Mouse (Mus musculus) T-helper 17 cell (primary cell): Measurements from ENCODE around the gene Padi2.

Experiments
- in situ Hi-C, 2 experiments: fragments of 300-600 bp; cut with MboI, MseI; formaldehyde crosslinking; loops; 1 replicate in 1 of 2; 2 replicates in 1 of 2; pipeline ENCODE4 v1.15.1; 2025; ENCODE audit warnings: high pct_unique_total_duplicates in 2 of 2

Padi2 gene

GRCm38 (mm10) chr4:140881026-140881670 is 25.0 kb upstream of the Padi2 start:
- in situ Hi-C loops: no loop called here

DNA sequence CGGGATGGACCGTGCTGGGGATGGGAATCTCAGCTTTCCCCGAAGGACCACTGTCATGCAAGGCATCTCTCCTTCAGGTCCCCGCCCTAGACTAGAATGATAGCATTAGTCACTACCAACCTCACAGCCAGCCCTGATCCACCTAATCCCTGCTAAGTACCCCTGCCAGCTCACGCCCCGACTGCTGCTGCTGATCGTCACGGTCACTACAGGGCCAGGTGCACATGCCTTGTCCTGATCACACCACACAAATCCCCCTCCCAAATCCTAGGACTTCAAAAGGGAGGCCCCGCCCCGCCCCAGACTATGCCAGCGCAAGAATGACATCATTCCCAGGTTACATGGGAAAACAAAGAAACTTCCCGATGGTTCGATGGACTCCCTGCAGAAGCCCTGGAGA is 24.4 kb upstream of the Padi2 start:
- in situ Hi-C loops: no loop called here

DNA sequence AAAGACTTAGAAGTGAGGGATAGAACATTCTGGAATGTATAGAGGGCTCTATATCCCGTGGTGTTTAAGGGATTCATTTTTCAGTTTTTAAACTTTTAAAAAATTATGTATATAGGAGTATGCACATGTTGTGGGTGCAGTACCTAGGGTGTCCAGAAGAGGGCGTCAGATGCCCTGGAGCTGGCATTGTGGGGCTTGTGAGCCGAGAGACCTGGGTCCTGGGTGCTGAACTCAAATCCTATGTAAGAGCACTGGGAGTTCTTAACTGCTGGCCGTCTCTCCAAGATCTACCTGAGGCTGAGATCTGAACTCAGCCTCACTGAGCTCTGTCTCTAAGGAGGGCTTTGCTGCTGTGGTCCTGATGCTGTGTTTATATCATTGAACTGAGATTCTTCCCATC is 23.8 kb upstream of the Padi2 start:
- in situ Hi-C loops: no loop called here

DNA sequence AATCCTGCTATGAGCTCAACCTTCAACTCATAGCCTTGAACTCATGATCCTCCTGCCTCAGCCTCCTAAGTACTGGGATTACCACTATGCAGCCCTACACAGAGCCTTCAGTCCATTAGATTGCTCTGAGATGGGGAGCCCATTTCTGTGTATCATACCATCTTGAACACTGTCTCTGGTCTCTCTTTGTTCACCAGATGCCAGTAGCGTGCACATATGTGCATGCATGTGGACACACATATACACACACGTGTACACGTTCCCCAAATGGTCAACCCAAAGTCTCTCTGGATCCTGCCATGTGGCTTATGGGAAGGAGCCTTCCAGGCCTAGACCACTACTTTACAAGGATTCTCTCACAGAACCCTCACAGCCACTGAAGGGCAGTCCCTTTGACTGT is 23.2 kb upstream of the Padi2 start:
- in situ Hi-C loops: no loop called here

- in situ Hi-C loops: no loop called here
These were observed 22.3 kb upstream of the Padi2 start for GRCm38 (mm10) chr4:140883852-140884251.

DNA sequence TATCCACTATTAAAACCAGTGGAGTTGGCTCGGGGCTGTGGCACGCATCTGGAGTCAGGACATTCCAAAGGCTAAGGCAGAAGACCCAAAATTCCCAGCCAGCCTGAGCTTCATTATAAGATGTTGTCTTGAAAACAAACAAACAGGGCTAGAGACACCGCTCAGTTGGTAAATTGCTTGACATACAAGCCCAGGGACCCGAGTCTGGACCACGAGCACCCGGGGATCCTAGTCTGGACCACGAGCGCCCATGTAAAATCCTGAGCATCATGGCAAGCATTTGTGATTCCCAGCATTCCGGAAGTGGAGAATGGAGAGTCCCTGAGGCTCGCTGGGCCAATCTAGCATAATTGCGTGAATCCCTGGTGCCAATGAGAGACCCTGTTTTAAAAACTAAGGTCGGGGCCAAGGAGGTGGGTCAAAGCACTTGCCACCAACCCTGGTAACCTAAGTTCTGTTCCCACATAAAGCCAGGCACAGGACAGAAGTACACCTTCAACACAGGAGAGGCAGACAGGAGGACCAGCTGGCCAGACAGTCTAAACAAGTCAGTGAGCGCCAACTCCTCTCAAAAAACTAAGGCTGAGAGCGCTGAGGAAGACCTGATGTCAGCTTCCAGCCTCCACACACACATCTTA is 14.5 kb upstream of the Padi2 start:
- in situ Hi-C loops: no loop called here

- in situ Hi-C loops: no loop called here
These were observed 14.0 kb upstream of the Padi2 start for GRCm38 (mm10) chr4:140892163-140892530.

GRCm38 (mm10) chr4:140904776-140905425 is 1.2 kb upstream of the Padi2 start:
- in situ Hi-C loops: loop anchor here (5.0 to 10.0 kb wide), 2 partner anchors 50 to 113 kb away; no protein-coding TSS in a partner anchor

DNA sequence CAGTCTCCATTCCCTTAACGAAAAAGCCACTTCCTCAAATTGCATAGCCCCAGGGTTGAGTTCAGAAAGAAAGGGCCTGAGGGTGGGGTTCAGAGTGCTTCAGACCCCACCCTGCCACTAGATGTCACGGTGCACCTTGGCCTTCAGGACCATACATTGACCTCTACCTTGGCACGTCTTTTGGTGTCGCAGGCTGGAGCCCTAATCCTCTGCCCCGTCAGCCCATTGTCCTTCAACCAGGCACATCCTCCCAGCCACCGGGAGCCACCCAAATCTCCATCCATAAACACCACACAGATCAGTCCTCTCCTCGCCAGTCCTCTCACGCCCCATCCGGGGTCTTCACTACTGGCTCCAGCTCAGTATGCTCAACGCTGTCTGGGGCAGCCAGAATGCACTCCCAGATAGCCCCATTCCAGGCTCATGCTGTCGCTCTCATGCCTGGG is 695 bp upstream of the Padi2 start:
- in situ Hi-C loops: loop anchor here (5.0 to 10.0 kb wide), 2 partner anchors 49 to 113 kb away; no protein-coding TSS in a partner anchor

DNA sequence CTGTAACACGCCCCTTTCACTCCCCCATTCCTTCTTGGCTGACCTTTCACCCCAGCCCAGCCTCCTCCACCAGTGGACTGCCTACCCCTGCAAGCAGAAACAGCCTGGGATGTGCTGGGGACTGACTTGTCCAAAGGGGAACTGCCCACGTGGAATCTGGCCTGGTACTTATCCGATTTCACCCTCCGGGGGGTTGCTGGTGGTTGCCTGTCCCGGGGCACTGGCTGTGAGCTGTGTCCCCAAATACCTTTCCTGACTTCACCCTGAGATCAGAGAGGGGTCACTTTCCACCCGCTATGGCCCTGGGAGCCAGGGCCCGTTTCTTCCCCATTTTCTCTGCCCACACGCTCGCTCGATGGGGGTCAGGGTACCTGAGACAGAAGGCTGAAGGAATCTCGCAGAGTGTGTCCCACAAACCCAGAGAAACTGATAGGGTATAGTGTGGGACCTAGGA is 710 bp downstream of the Padi2 start:
- in situ Hi-C loops: loop anchor here (5.0 to 10.0 kb wide), 2 partner anchors 48 to 115 kb away; no protein-coding TSS in a partner anchor

- in situ Hi-C loops: loop anchor here (5.0 to 10.0 kb wide), 2 partner anchors 47 to 115 kb away; no protein-coding TSS in a partner anchor
These were observed 1.3 kb downstream of the Padi2 start for GRCm38 (mm10) chr4:140907306-140908024.

GRCm38 (mm10) chr4:140908627-140909026 is 2.5 kb downstream of the Padi2 start:
- in situ Hi-C loops: loop anchor here (5.0 to 10.0 kb wide), 2 partner anchors 46 to 116 kb away; no protein-coding TSS in a partner anchor

DNA sequence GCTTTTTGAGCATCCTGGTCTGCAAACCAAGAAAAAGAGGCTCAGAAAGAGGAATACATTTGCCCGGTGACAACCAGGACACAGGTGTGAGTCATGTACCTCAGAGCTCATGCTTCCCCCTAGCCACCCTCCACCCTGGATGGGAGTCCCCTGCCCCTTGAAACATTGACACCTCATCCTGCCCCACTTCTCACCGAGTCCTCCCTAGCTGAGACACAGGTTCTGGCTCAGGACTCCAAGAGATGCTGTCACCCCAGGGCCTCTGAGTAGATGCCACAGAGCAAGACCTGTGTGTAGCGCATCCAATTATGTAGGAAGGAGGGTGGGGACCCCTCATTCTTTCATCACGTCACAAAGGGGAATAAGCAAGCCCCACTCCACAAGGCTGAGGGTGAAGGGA is 3.4 kb downstream of the Padi2 start:
- in situ Hi-C loops: loop anchor here (5.0 to 10.0 kb wide), 2 partner anchors 45 to 117 kb away; no protein-coding TSS in a partner anchor

- in situ Hi-C loops: loop anchor here in 1 of 2 experiments (5.0 kb wide), 1 partner anchor 47 kb away; no protein-coding TSS in a partner anchor
These were observed 4.6 kb downstream of the Padi2 start for GRCm38 (mm10) chr4:140910661-140911310.

DNA sequence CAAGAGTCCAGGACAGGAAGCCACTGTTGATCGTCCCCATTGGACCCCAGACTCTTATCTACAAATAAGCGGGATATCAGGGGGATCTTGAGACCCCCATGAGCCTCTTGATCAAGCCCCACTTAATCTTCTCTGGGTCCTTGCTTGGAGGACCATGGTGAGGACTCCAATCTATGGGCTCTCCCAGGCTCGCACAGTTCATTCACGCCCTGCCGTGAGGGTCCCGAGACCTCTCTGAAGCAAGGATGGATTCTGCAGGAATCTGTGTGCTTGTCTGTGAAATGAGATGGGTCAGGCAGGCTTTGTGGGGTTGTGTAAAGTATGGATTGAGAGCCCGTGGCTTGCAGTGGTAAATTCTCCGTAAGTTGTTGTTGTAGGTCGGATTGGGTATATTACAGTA is 5.3 kb downstream of the Padi2 start:
- in situ Hi-C loops: loop anchor here in 1 of 2 experiments (5.0 kb wide), 1 partner anchor 46 kb away; no protein-coding TSS in a partner anchor

- in situ Hi-C loops: loop anchor here in 1 of 2 experiments (5.0 kb wide), 1 partner anchor 45 kb away; no protein-coding TSS in a partner anchor
These were observed 6.2 kb downstream of the Padi2 start for GRCm38 (mm10) chr4:140912271-140912833.

GRCm38 (mm10) chr4:140913565-140913964 is 7.4 kb downstream of the Padi2 start:
- in situ Hi-C loops: loop anchor here in 1 of 2 experiments (5.0 kb wide), 1 partner anchor 44 kb away; no protein-coding TSS in a partner anchor

- in situ Hi-C loops: loop anchor here in 1 of 2 experiments (5.0 kb wide), 1 partner anchor 43 kb away; no protein-coding TSS in a partner anchor
These were observed 8.6 kb downstream of the Padi2 start for GRCm38 (mm10) chr4:140914731-140915131.

DNA sequence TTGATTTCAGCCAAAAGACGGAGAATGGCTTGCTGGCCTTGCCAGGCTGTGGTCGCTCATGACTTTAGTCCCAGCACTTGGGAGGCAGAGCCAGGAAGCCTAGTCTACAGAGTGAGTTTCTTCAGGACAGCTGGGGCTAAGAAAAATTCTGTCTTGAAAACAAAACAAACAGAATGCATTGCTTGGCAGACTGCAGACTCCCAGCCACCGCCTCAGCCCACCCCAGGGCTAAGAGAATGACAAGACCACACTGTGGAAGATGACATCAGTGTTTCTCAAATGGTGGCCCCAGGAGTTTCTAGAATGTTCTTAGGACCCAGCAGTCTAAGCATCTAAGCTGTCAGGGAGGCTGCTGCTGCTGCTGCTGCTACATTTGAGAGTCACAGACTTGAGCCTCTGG is 9.1 kb downstream of the Padi2 start:
- in situ Hi-C loops: no loop called here

GRCm38 (mm10) chr4:140916296-140916695 is 10.2 kb downstream of the Padi2 start:
- in situ Hi-C loops: no loop called here
